Mouse (Mus musculus): ENCODE measurements around the gene Sbno1.

Gene Sbno1

DNA sequence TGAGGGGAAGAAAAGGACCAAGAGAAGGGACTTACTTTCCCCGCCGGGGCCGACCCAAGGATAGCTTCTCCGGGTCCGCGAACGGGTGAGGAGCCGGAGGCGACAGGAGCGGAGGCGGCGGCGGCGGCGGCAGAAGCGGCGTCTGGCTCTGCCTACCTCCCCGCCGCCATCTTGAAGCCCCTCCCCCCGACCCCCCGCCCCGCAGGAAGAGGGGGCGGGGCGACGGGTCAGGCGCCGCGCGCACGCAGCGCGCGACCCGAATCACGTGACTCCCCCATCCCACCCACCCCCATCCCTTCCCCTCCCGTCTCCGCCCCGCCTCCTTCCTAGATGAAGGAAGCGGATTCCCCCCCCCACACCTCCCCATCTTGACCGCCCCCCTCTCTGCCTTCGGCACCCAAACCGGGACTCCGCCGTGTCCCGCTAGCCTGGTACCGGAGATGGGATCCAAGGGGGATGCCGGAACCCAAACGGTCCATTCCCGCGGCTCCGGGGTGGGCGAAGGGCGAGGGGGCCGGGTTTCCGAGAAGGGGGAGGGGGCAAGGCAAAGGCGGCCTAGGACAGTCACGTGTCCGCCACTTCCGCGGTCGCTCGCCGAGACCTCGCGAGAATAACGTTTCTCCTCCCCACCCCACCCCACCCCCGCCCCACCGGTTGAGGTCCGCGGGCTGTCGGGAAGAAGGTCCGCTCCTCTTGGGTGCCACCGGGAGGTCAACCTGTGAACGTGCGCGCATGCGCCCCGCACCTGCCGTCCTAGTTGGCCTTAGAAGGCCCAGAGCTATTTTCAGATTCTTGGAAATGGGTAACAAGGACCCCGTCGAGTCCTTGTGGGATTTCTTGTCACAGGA is at the start of gene Sbno1:
Gene Sbno1 (minus strand): TSS at position 590 of the 848 bp plus-strand sequence.
- peak; percentile 97 for DNase-seq

DNA sequence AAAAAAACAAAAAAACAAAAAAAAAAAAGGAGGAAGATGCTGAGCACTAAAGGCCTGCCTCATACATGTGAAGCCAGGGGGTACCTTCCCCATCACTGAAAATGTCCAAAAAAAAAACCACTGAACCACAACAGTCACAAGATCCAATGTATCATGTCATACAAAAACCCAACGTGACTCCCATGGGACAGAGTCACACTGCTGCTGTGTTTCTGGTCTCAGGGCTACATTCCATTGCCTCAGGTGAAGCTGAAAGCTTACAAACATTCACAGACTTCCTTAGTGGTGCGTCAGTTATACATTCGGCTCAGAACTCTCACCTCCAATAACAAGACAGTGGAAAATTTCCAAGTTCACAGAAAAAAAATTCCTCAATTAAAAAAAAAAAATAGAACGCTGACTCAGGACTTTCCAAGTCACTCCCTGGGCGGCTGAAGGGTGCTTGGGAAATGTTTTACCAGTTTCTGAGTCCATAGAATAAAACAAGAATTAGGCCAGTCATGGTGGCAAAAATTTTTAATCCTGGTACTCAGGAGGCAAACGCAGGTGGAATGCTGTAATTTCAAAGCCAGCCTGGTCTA is 44.9 kb upstream of the Sbno1 start:
- no peak for DNase-seq

GRCm38 (mm10) chr5:124469486-124469885 is 43.7 kb upstream of the Sbno1 start:
- DNase-seq = no peak

GRCm38 (mm10) chr5:124468365-124468764 is 42.6 kb upstream of the Sbno1 start:
- no peak for DNase-seq

- no peak for DNase-seq
Measured at GRCm38 (mm10) chr5:124467766-124468165, 42.0 kb upstream of the Sbno1 start.

- no peak for DNase-seq
Measured at GRCm38 (mm10) chr5:124464905-124465304, 39.1 kb upstream of the Sbno1 start.

DNA sequence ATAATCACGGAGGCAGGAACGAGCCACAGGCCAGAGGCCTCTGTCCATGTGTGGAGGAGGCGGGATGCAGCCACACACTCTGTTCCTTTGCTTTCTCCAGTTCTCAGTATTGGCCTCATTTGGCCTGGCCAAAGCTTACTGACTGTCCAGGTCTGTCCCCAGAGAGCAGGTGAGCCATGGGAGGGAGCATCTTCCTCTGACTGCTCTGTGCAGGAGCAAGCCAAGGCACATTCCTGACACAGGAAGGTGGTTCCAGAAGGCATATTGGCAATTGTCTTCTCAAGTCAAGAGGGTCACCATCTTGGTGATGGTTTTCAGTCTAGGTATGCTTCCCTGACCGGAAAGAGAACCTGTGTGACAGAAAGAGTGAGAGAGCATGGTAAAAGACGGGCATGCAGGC is 37.7 kb upstream of the Sbno1 start:
- DNase-seq = no peak

- no peak for DNase-seq
Measured at GRCm38 (mm10) chr5:124462297-124463025, 36.7 kb upstream of the Sbno1 start.

- peak; percentile 32 for DNase-seq
Measured at GRCm38 (mm10) chr5:124460922-124461321, 35.1 kb upstream of the Sbno1 start.

DNA sequence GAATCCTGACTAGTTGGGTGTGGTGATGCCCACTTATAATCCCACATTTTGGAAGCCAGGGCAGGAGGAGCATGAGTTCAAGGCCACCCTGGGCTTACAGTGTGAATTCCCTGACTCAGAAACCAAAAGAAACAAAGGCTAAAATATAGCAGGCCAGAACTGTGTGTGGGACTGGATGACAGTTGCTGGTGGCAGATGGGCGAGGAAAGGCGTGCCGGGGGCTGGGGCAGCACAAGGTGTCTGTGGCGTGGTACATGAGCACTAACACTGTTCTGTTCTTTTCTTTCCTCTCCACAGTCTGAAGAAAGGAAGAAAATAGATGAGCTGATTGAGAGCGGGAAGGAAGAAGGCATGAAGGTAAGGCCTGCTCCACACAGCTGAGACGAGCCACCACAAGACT is 31.0 kb upstream of the Sbno1 start:
- DNase-seq = no peak

GRCm38 (mm10) chr5:124454082-124454419 is 28.2 kb upstream of the Sbno1 start:
- DNase-seq = peak; percentile 48

DNA sequence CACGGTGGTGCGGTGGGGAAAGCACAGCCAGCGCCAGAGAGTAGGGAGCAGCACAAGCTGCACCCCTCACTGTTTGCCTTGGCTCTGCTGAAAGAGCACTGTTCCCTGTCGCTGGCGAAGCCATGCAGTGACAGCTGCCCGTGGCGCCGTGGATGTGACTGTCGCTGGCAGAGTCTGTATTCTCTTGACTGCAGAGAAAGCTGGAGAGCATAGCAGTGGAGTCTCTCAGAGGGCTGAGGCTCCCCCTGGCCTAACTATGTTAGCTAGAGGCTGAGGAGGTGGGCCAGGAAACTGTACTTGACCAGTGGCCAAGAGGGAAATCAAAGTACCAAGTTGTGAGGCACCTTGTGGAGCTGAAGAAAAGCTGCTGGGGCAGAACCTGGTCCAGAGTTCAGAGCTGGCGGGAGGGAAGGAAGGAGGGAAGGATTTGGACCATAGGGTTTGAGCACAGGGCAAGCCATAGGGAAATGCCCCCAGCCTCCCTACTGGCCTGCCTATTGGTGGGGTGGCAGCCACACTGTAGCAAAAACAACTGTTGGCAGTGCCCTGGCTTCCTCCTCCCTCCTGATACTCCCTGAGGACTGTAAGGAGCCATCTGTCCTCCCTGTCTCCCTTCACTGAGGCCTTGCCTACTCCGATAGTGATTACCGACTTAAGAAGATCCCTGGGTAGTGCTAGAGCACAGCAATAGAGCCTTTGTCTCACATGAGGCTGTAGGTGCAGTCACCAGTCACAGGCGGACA is 27.7 kb upstream of the Sbno1 start:
- peak; percentile 66 for DNase-seq

DNA sequence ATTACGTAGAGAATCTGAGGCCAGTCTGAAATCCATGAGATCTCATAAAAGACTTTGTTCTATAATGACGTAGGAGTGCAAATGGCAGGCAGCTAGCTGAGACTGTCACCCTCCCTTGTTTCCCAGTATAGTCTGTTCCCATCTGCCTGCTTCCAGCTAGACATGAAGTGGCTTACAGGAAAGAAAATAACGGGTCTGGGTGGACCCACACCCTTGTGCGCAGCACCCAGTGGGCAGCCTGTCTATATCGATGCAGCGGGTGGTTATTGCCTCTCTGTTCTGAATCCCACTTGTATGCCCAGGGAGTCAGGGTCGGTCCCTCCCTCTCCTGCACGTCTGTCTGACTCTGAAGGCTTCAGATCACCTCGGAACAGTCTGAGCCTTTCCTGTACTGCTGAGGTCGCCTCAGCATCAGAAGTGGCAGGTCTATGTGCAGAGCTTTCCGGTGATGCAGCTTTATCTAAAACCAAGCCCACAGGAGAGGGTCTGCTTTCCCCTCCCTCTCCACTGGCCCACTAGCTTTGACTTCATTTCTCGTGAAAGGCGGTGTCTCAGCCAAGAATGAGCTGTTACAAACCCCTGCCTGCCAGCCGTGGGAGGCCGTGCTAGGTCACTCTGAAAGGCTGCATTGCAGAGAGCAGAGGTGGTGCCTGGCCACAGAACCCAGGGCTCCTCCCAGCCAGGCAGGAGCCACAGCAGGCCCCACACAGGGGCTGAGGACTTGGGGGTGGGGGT is 26.9 kb upstream of the Sbno1 start:
- peak; percentile 51 for DNase-seq

DNA sequence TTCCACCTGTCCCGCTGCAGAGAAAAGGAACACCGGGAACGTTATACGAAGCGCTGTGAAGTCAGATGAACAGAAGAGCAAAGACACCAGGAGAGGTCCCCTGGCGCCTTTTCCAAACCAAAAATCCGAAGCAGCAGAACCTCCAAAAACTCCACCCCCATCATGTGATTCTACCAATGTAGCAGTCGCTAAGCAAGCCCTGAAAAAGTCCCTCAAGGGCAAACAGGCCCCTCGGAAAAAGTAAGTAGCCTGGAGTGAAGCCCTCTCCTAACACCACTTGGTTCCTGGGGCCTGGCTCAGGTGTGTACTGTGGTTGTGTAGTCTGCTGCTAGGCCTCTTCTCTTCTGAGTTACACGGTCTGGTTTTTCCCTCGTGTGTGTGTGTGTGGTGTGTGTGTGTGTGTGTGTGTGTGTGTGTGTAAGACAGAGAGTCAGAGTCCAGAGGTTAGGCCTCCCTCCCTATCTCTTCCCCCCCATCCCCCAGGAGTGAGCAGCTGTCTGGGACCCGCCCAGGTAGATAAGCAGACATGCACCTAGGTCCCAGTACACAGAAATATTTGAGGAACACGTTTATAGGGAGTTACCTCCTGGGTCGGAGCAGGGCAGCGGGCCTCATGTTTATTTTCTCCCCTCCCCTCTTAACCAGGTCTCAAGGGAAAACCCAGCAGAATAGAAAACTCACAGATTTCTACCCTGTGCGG is 25.0 kb upstream of the Sbno1 start:
- peak; percentile 32 for DNase-seq

GRCm38 (mm10) chr5:124450051-124450450 is 24.2 kb upstream of the Sbno1 start:
- DNase-seq = peak; percentile 57

GRCm38 (mm10) chr5:124449494-124449893 is 23.7 kb upstream of the Sbno1 start:
- DNase-seq = no peak

GRCm38 (mm10) chr5:124446301-124446881 is 20.6 kb upstream of the Sbno1 start:
- peak; percentile 61 for DNase-seq

GRCm38 (mm10) chr5:124445621-124446293 is 20.0 kb upstream of the Sbno1 start:
- peak; percentile 44 for DNase-seq

DNA sequence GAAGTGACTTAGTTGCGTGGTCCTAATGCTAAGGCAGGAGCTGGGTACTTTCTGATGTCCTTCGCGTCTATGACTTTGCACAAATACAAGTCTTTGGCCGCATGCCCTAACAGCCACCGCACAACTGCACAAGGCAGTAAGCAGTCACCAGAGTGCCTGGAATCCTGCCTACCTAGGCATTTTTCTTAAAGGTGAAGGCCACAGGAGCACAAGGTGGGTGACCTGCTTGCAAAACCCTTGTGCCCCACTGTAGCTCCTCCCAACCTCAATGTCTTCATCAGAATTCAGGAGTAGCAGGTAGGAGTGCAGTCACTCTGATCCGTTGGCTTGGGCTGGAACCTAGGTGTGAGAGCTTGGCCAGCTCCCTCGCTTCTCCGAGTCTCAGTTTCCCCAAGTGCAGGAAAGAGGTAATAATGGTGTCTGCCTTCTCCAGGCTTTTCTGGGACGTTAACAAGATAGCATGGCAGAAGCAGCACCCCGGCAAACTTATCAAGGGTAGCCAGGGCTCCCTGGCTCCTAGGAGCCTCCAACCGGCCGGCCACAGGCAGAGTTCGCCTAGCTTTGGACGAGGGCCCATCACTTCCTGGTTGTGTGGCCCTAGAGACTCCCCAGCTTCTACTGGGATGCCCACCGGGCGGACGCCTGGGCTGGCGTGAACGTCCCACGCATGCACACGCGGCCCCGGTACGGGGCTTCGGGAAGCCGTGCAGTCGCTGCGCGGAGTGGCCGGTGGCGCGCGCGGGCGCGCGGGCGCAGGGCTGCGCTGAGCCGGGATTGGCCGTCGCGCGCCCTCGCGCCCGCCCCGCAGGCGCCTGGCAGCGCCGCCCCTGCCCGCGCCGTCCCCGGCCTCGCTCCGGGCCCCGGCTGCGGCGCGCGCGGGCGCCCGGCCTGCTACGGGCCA is 19.1 kb upstream of the Sbno1 start:
- peak; percentile 76 for DNase-seq

DNA sequence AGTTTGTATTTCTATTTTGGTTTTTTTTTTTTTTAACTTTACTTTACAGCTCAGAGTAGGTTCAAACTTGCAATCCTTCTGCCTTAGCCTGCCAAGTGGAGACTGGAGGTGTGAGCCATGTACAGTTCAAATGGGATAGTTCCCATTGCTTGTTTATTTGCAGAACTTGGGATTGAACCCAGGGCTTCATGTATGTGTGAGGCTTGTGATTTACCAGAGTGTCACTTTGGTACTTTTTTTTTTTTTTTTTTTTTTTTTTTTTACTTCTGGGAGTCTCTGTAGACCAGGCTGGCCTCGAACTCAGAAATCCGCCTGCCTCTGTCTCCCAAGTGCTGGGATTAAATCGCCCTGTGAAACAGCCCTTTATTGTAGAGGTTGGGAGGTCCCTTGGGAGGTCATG is 18.4 kb upstream of the Sbno1 start:
- DNase-seq = no peak
